Mouse (Mus musculus) MEL (cell line): Measurements from ENCODE around the gene Slamf8.

ENCODE experiments used
- CTCF ChIP-seq, 3 experiments: IDR thresholded peaks in 2 of 3; conservative IDR thresholded peaks in 1 of 3; 2 replicates each; pipeline ENCODE4 v1.5.1; 2011 to 2012; ENCODE audit warnings: low read length in 3 of 3, low read depth in 2 of 3, mild to moderate bottlenecking in 2 of 3, improper control_type of control experiment in 1 of 3, inconsistent platforms in 1 of 3, mixed read lengths in 1 of 3, moderate library complexity in 1 of 3; ENCODE audit not compliant: control insufficient read depth in 1 of 3, insufficient read depth in 1 of 3, poor library complexity in 1 of 3, severe bottlenecking in 1 of 3
- E2F4 ChIP-seq: IDR thresholded peaks from 2 replicates; pipeline ENCODE4 v1.6.1; 2011; ENCODE audit warnings: low read depth, low read length, improper control_type of control experiment, borderline replicate concordance
- EP300 ChIP-seq, 2 experiments: IDR thresholded peaks; 2 replicates each; pipeline ENCODE4 v1.6.1; 2011; ENCODE audit warnings: improper control_type of control experiment in 2 of 2, low read length in 2 of 2, low read depth in 1 of 2, mild to moderate bottlenecking in 1 of 2
- MAX ChIP-seq: IDR thresholded peaks from 2 replicates; pipeline ENCODE4 v1.6.1; 2011; ENCODE audit warnings: low read length, improper control_type of control experiment
- MYC ChIP-seq: IDR thresholded peaks from 2 replicates; pipeline ENCODE4 v1.6.1; 2011; ENCODE audit warnings: low read depth, mild to moderate bottlenecking, low read length, improper control_type of control experiment, moderate library complexity
- POLR2A ChIP-seq, 2 experiments: IDR thresholded peaks; 2 replicates each; pipeline ENCODE4 v1.6.1; 2011 to 2012; ENCODE audit warnings: low read length in 2 of 2, mild to moderate bottlenecking in 2 of 2, control low read depth in 1 of 2, improper control_type of control experiment in 1 of 2, low read depth in 1 of 2, moderate library complexity in 1 of 2; ENCODE audit not compliant: control insufficient read depth in 1 of 2, insufficient read depth in 1 of 2, poor library complexity in 1 of 2
- POLR2AphosphoS2 ChIP-seq: IDR thresholded peaks from 2 replicates; pipeline ENCODE4 v1.6.1; 2011; ENCODE audit warnings: low read length, improper control_type of control experiment
- POLR2AphosphoS5 ChIP-seq: IDR thresholded peaks from 2 replicates; pipeline ENCODE4 v1.6.1; 2012; ENCODE audit warnings: low read depth, borderline replicate concordance, mild to moderate bottlenecking, inconsistent platforms, low read length, moderate library complexity, mixed read lengths
- TAL1 ChIP-seq: IDR thresholded peaks from 2 replicates; pipeline ENCODE4 v1.6.1; 2012; ENCODE audit warnings: mild to moderate bottlenecking, inconsistent platforms, low read length, moderate library complexity, mixed read lengths
- TCF12 ChIP-seq: IDR thresholded peaks from 2 replicates; pipeline ENCODE4 v1.6.1; 2014; ENCODE audit warnings: low read depth, mild to moderate bottlenecking, inconsistent platforms, low read length, improper control_type of control experiment, moderate library complexity
- UBTF ChIP-seq: IDR thresholded peaks from 2 replicates; pipeline ENCODE4 v1.6.1; 2012; ENCODE audit warnings: low read depth, mild to moderate bottlenecking, inconsistent platforms, low read length, improper control_type of control experiment, moderate library complexity, borderline replicate concordance; ENCODE audit not compliant: insufficient read depth
- USF1 ChIP-seq: IDR thresholded peaks from 2 replicates; pipeline ENCODE4 v1.6.1; 2014; ENCODE audit warnings: low read depth, mild to moderate bottlenecking, inconsistent platforms, low read length, improper control_type of control experiment, moderate library complexity
- USF2 ChIP-seq, 2 experiments: IDR thresholded peaks; 2 replicates each; pipeline ENCODE4 v1.6.1; 2011 to 2012; ENCODE audit warnings: improper control_type of control experiment in 2 of 2, low read length in 2 of 2, borderline replicate concordance in 1 of 2, inconsistent platforms in 1 of 2, low read depth in 1 of 2, mild to moderate bottlenecking in 1 of 2; ENCODE audit not compliant: insufficient read depth in 1 of 2
- ZKSCAN1 ChIP-seq: IDR thresholded peaks from 2 replicates; pipeline ENCODE4 v1.6.1; 2012; ENCODE audit warnings: low read depth, mild to moderate bottlenecking, inconsistent platforms, low read length, improper control_type of control experiment, moderate library complexity

- TF ChIP-seq CTCF (IDR thresholded peaks at IDR 0.05 in 2 of 3, conservative IDR thresholded peaks at IDR 0.05 in 1 of 3; ENCODE audit: control insufficient read depth in 1 of 3, insufficient read depth in 1 of 3, low read depth in 2 of 3, low read length in 3 of 3, poor library complexity in 1 of 3, severe bottlenecking in 1 of 3) (no peak), POLR2AphosphoS2 (no peak), E2F4 (no peak), ZKSCAN1 (no peak), POLR2A (IDR thresholded peaks at IDR 0.05; ENCODE audit: control insufficient read depth in 1 of 2, insufficient read depth in 1 of 2, low read depth in 1 of 2, low read length in 2 of 2, poor library complexity in 1 of 2) (no peak), TCF12 (no peak), UBTF (no peak), USF2 (IDR thresholded peaks at IDR 0.05; ENCODE audit: borderline replicate concordance in 1 of 2, insufficient read depth in 1 of 2, low read depth in 1 of 2, low read length in 2 of 2) (no peak), USF1 (no peak), POLR2AphosphoS5 (no peak), MYC (no peak), MAX (no peak), TAL1 (no peak), EP300 (IDR thresholded peaks at IDR 0.05; ENCODE audit: low read depth in 1 of 2, low read length in 2 of 2) (no peak)
These were observed 45.9 kb upstream of the Slamf8 start for GRCm38 (mm10) chr1:172636266-172636665.
